Mouse (Mus musculus): ENCODE measurements around the gene Fam198b. TPM values are rescaled to one million over a fixed set of nuclear protein-coding genes. Genes with fewer than 3 reads are reported as not detected.
A peak's percentile ranks its signal among the peaks of the same experiment; 100 is the strongest.

Fam198b gene
- polyA plus RNA-seq, 1 experiment from 2014 or later: 0.35 TPM

- Histone ChIP-seq H3K9ac (replicated peaks) (no peak overlapping the region), H3K4me1 (ENCODE audit: insufficient read depth) (no peaks in the 10 kb centered on the region), H3K27me3 (ENCODE audit: insufficient read depth, low read length) (no peaks in the 10 kb centered on the region), H3K36me3 (replicated peaks; ENCODE audit: insufficient read depth, low read length) (no peaks in the 10 kb centered on the region), H3K9me3 (ENCODE audit: low read length) (no peaks in the 10 kb centered on the region), H3K4me3 (ENCODE audit: low read depth, low read length) (no peak overlapping the region), H3K4me2 (ENCODE audit: low read depth, low read length) (no peak overlapping the region), H3K27ac (ENCODE audit: low read depth) (no peak overlapping the region)
- DNase-seq (no peak), ATAC-seq (no peak)
- TF ChIP-seq EP300 (IDR thresholded peaks at IDR 0.05; ENCODE audit: low read depth): no peak
- TF ChIP-seq CTCF (IDR thresholded peaks at IDR 0.05; ENCODE audit: low read depth): no peak
- WGBS (ENCODE audit: insufficient replicate concordance): 83% methylated on average over 5 of the region's 5 CpGs
Measured at GRCm38 (mm10) chr3:79875471-79875870, 8.9 kb upstream of the Fam198b start.

GRCm38 (mm10) chr3:79878350-79878749 is 6.0 kb upstream of the Fam198b start:
- TF ChIP-seq EP300 (IDR thresholded peaks at IDR 0.05; ENCODE audit: low read depth): no peak
- no peak for TF ChIP-seq CTCF (IDR thresholded peaks at IDR 0.05; ENCODE audit: low read depth)
- ATAC-seq: no peak
- 57% methylated on average over 3 of the region's 3 CpGs for WGBS (ENCODE audit: insufficient replicate concordance)

GRCm38 (mm10) chr3:79879246-79879645 is 5.1 kb upstream of the Fam198b start:
- ATAC-seq: no peak
- WGBS (ENCODE audit: insufficient replicate concordance): 41% methylated on average over 9 of the region's 9 CpGs
- no peak overlapping the region for H3K4me3 ChIP-seq (ENCODE audit: low read depth, low read length)
- H3K36me3 ChIP-seq (replicated peaks; ENCODE audit: insufficient read depth, low read length): no peaks in the 10 kb centered on the region
- no peak overlapping the region for H3K9ac ChIP-seq (replicated peaks)
- no peak overlapping the region for H3K4me2 ChIP-seq (ENCODE audit: low read depth, low read length)
- no peaks in the 10 kb centered on the region for H3K27me3 ChIP-seq (ENCODE audit: insufficient read depth, low read length)
- TF ChIP-seq EP300 (IDR thresholded peaks at IDR 0.05; ENCODE audit: low read depth) (no peak), CTCF (IDR thresholded peaks at IDR 0.05; ENCODE audit: low read depth) (no peak)
- no peaks in the 10 kb centered on the region for H3K9me3 ChIP-seq (ENCODE audit: low read length)
- no peak overlapping the region for H3K27ac ChIP-seq (ENCODE audit: low read depth)
- no peak for DNase-seq
- H3K4me1 ChIP-seq (ENCODE audit: insufficient read depth): no peaks in the 10 kb centered on the region

More at GRCm38 (mm10) chr3:79878350-79878749, 6.0 kb upstream of the Fam198b start:
- no peak overlapping the region for H3K27ac ChIP-seq (ENCODE audit: low read depth)
- no peak overlapping the region for H3K9ac ChIP-seq (replicated peaks)
- H3K4me2 ChIP-seq (ENCODE audit: low read depth, low read length): no peak overlapping the region
- no peak for DNase-seq
- H3K4me1 ChIP-seq (ENCODE audit: insufficient read depth): no peaks in the 10 kb centered on the region
- H3K4me3 ChIP-seq (ENCODE audit: low read depth, low read length): no peak overlapping the region
- no peaks in the 10 kb centered on the region for H3K9me3 ChIP-seq (ENCODE audit: low read length)
- H3K27me3 ChIP-seq (ENCODE audit: insufficient read depth, low read length): no peaks in the 10 kb centered on the region
- no peaks in the 10 kb centered on the region for H3K36me3 ChIP-seq (replicated peaks; ENCODE audit: insufficient read depth, low read length)

- WGBS (ENCODE audit: insufficient replicate concordance): 50% methylated on average over 2 of the region's 2 CpGs
- DNase-seq (no peak), ATAC-seq (no peak)
Measured at GRCm38 (mm10) chr3:79881645-79882044, 2.7 kb upstream of the Fam198b start.

GRCm38 (mm10) chr3:79883092-79883491 is 1.2 kb upstream of the Fam198b start:
- TF ChIP-seq EP300 (IDR thresholded peaks at IDR 0.05; ENCODE audit: low read depth) (no peak), CTCF (IDR thresholded peaks at IDR 0.05; ENCODE audit: low read depth) (peak; percentile 90)
- DNase-seq (peak; percentile 71), ATAC-seq (no peak)
- peaks cover 8% of the 10 kb centered on the region for H3K4me1 ChIP-seq (ENCODE audit: insufficient read depth)
- no peaks in the 10 kb centered on the region for H3K36me3 ChIP-seq (replicated peaks; ENCODE audit: insufficient read depth, low read length)
- no peak overlapping the region for H3K27ac ChIP-seq (ENCODE audit: low read depth)
- H3K9ac ChIP-seq (replicated peaks): no peak overlapping the region
- no peak overlapping the region for H3K4me3 ChIP-seq (ENCODE audit: low read depth, low read length)
- H3K27me3 ChIP-seq (ENCODE audit: insufficient read depth, low read length): no peaks in the 10 kb centered on the region
- H3K9me3 ChIP-seq (ENCODE audit: low read length): no peaks in the 10 kb centered on the region
- no peak overlapping the region for H3K4me2 ChIP-seq (ENCODE audit: low read depth, low read length)
- WGBS (ENCODE audit: insufficient replicate concordance): 34% methylated on average over 7 of the region's 7 CpGs

More at GRCm38 (mm10) chr3:79881645-79882044, 2.7 kb upstream of the Fam198b start:
- peaks cover 8% of the 10 kb centered on the region for H3K4me1 ChIP-seq (ENCODE audit: insufficient read depth)
- no peak overlapping the region for H3K27ac ChIP-seq (ENCODE audit: low read depth)
- H3K27me3 ChIP-seq (ENCODE audit: insufficient read depth, low read length): no peaks in the 10 kb centered on the region
- no peak overlapping the region for H3K4me3 ChIP-seq (ENCODE audit: low read depth, low read length)
- TF ChIP-seq CTCF (IDR thresholded peaks at IDR 0.05; ENCODE audit: low read depth): no peak
- TF ChIP-seq EP300 (IDR thresholded peaks at IDR 0.05; ENCODE audit: low read depth): no peak
- H3K36me3 ChIP-seq (replicated peaks; ENCODE audit: insufficient read depth, low read length): no peaks in the 10 kb centered on the region
- no peak overlapping the region for H3K9ac ChIP-seq (replicated peaks)
- H3K4me2 ChIP-seq (ENCODE audit: low read depth, low read length): no peak overlapping the region
- no peaks in the 10 kb centered on the region for H3K9me3 ChIP-seq (ENCODE audit: low read length)

GRCm38 (mm10) chr3:79884761-79885189 is 442 bp downstream of the Fam198b start:
- Histone ChIP-seq H3K27ac (ENCODE audit: low read depth) (no peak overlapping the region), H3K9ac (replicated peaks) (no peak overlapping the region; the same call in 1 of the 2 replicates), H3K27me3 (ENCODE audit: insufficient read depth, low read length) (no peaks in the 10 kb centered on the region), H3K4me2 (ENCODE audit: low read depth, low read length) (peak overlapping the region; percentile 44), H3K36me3 (replicated peaks; ENCODE audit: insufficient read depth, low read length) (no peaks in the 10 kb centered on the region), H3K4me3 (ENCODE audit: low read depth, low read length) (no peak overlapping the region), H3K4me1 (ENCODE audit: insufficient read depth) (peaks cover 8% of the 10 kb centered on the region), H3K9me3 (ENCODE audit: low read length) (no peaks in the 10 kb centered on the region)
- no peak for ATAC-seq
- 14% methylated on average over 9 of the region's 9 CpGs for WGBS (ENCODE audit: insufficient replicate concordance)
- peak; percentile 50 for DNase-seq
- peak; percentile 72 for TF ChIP-seq CTCF (IDR thresholded peaks at IDR 0.05; ENCODE audit: low read depth)
- no peak for TF ChIP-seq EP300 (IDR thresholded peaks at IDR 0.05; ENCODE audit: low read depth)

All from liver, postnatal 0 days (tissue).